Mouse (Mus musculus) gastrocnemius, postnatal 36 days (tissue): ENCODE measurements at regions not wholly inside any gene's neighbourhood (a gene's known extent, or its start where the extent isn't known, plus 50 kb on each side); places are given as distances from the start of the nearest gene placed in this dataset.
A peak's percentile ranks its signal among the peaks of the same experiment; 100 is the strongest.

Experiments
- DNase-seq, 2 experiments: peaks; one replicate each; pipeline ENCODE4 v3.0.0; 2022
- intact Hi-C: fragments of 180-260 bp; cut with DNase I; formaldehyde crosslinking; loops from one replicate; pipeline ENCODE4 v1.15.1; 2025

DNA sequence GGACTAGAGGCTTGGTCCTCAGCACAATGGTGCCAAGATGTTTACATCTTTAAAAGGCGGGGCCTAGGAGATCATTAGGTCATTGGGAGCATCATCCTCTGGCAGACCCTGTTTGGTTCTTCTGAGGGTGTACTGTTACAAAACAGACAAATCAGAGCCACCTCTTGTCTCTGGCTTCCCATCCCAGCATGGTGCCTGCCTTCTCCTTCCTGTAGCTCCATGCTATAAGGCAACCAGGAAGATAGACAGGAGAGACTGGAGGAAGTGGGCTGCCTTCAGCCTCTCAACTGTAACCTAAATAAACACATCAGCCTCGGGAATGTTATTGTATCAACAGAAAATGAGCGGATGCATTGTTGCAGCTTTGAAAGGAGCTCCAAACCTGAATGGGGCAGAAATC lies 529.8 kb upstream of the Gm765 start:
- intact Hi-C loops = no loop called here
- no peak for DNase-seq

DNA sequence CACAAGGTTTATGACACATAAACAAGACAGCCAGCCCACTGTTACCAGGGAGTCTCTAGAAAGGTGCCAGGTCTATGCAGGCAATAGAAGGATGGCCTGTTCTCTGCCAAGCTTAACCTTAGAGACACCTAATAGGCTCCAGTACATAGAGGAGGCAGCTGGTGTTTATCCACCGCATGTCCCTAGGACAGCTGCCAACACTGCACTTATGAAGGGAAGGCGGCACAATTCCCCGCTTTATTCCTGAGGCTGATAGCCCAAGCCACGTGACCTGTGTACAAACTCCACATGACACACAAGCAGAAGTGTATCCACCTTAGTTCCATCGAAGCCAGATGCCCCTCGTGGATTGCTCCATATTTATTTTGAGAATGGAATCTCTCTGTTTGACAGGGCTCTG lies 527.2 kb upstream of the Gm765 start:
- intact Hi-C loops = no loop called here
- DNase-seq = no peak

DNA sequence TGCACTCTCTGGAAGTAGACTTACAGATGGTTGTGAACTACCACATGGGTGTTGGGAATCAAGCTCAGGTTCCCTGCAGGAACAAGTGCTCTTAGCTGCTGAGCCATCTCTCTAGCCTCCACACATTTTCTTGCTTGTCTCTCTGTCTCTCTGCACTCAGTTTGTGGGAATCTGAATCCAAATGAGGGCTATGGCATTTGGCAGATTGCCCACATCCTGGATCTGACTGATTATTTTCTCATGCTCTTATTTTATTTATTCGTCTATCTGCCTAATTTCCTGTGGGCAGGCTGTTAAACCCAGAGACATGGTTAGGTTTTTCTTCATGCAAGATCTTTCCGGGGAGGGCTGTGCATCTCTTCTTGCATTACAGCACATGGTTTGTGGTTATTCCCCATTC lies 521.8 kb upstream of the Gm765 start:
- DNase-seq = no peak
- intact Hi-C loops = no loop called here

DNA sequence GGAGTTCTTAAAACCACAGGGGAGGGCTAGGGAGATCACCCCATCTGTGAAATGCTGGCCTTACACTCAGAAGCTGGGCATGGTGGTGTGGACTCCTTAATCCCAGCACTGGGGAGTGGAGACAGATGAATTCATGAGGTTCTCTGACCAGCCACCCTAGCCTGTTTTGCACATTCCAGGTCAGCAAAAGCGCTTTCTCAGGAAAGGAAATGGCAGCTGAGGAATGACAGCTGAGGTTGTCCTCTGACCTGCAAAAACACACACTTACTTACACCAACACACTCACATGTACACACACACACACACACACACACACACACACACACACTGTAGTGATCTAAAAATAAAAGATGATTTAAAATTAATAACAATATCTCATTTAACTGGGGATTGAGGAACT lies 513.4 kb upstream of the Gm765 start:
- DNase-seq = no peak
- intact Hi-C loops = no loop called here

DNA sequence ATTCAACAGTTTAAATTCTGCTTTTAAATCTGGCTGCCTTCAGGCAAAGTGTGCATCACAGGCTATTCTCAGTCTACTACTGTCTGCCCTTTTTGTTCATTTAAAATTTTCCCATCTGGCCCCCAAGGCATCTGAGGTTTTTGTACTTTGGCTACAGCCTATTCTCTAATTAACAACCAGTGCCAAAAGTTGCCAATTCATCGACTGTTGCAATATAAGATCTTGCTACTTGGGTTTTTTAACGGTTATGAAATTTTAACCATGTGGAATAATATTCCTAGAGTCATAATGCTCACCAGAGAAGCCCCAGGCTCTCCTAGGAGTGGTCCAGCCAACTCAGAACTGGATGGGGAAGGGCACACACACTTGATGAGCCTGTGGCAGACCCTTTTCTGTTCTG lies 508.4 kb upstream of the Gm765 start:
- intact Hi-C loops = no loop called here

DNA sequence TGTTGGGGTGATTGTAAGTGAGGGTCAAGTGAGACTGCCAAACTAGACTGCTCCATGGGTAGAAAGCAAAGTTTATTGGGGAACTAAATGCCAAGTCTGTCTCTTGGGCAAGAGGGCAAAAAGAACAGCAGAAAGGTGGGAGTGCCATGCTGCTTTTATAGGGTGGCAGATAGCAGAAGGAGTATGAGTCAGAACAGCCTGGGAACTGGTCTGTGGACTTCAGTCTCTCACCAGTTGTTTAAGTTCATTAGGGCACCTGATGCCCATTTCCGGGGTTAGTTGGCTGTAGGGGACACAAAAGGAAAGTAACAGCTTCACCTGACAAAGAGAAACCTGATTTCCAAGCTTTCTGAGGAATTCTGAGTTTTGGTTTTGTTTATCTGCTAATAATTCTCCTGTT lies 506.3 kb upstream of the Gm765 start:
- intact Hi-C loops = no loop called here
- DNase-seq = no peak

More for the DNA sequence above, 508.4 kb upstream of the Gm765 start:
- no peak for DNase-seq

DNA sequence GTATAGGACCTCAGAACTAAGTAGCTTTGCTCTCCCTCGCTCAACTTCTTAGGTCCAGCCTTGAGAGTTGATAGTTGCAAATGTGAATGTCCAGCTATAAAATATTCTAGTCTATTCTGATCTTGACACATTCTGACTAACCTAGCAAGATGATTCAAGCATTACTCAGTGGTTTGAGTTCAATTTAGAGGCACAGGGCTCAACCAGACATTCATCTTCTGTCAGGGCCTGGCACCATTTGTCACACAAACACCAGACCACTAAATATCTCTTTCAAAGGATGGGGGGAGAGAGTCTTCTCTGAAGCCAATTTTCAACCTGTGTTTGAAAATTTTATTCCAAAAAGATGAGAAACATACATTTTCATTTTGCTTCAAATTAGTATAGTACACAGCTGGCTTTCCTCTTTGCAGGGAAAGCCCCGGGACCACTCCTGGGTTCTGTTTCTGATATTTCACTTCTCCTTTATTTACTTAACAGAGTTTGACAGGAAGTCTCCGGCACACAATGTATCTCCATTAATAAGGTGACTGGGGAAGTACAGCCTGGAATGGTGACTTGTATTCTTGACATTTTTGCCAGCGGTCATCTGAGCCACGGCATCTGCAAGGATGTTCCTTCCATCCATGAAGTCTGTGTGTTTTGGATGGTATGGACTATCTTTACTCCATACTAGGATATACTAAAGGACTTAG lies 503.6 kb upstream of the Gm765 start:
- DNase-seq = no peak
- intact Hi-C loops = no loop called here

DNA sequence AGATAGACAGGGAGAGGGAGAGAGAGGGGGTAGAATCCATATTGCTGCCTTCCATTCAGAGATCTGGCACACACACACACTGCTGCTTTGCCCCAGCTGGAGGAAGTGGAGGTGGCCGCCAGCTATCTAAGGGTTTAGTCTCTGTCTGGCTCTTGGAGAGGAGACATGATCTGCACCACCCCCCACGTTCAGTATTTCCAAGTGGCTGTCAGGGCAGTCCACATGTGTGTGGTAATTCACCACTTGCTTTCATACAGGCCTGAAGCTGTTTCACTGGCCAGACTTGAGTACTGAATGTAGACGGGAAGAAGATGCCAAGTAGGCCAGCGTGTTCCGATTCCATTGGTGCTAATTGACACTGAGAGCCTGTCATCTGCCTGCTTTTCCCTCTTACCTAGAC lies 501.0 kb upstream of the Gm765 start:
- intact Hi-C loops = no loop called here
- peak in 1 of 2 experiments; percentile 30 for DNase-seq

DNA sequence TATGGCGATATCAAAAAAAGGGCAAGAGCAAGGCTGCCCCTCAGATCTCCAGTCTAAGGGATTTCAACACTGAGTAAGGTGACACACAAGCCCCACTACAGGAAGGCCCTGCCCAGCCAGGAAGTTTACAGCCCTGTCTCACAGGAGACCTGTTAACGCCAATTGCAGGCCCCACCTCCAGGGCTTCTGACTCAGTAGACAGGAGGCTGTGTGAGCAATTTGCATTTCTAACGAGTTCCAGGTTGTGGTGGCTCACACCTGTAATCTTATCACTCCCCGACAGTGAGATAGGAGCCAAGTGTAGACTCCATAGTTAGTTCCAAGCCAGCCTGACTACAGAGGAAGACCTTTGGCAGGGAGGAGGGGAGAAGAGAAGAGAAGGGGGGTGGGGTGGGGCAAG lies 500.4 kb upstream of the Gm765 start:
- no peak for DNase-seq
- intact Hi-C loops = no loop called here

DNA sequence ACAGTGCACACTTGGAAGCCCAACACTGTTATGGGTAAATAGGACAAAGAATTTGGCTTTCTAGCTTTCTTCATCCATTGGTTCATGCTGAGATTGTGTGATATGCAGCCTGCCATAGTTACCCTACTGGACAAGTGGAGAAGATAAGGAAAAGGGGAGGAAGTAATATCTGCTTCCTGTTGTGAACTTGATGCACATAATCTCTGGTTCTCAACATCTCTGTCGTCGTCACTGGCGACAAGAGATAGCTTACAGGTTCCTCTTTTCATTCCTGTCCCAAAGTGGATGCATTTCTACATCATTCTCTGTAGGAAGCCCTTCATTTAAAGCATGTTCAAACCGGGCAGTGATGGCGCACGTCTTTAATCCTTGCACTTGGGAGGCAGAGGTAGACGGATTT lies 491.4 kb upstream of the Gm765 start:
- intact Hi-C loops = no loop called here
- DNase-seq = no peak

DNA sequence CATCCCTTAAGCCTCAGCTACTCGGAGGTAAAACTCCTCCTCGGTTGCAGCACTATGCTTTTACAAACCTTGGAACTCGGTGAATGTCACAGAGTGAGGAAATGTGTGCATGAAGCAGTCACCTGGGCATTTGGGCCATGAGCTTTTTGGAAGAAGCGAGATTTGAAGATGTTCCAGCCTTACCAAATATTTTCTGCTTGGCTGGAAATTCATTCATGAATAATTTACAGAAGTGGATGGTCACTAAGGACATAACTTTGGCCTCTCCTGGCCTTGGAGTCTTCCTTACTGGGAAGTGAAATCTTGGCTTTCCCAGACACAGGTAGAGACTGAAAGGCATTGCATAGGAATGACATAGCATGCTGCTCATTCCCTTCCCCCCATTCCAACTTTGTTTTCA lies 487.6 kb upstream of the Gm765 start:
- intact Hi-C loops = no loop called here
- DNase-seq = no peak

DNA sequence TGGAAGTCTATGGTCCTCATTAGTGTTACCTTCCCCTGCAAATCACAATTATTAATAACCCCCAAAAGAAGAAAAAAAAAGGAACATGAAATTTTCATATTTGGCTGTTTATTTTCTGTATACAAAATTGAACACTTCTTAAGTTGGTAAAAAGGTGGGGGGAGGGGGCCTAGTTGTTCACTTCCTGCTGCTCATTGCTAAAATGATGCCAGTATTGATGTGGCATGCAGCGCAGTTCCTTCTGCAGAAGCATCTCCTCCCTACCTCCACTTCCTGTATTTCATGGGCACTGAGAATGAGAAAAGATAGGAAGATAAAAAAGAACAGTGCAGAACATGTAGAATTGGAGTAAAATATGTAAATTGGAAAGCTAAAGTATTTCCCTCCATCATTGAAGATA lies 465.5 kb upstream of the Gm765 start:
- intact Hi-C loops = no loop called here

DNA sequence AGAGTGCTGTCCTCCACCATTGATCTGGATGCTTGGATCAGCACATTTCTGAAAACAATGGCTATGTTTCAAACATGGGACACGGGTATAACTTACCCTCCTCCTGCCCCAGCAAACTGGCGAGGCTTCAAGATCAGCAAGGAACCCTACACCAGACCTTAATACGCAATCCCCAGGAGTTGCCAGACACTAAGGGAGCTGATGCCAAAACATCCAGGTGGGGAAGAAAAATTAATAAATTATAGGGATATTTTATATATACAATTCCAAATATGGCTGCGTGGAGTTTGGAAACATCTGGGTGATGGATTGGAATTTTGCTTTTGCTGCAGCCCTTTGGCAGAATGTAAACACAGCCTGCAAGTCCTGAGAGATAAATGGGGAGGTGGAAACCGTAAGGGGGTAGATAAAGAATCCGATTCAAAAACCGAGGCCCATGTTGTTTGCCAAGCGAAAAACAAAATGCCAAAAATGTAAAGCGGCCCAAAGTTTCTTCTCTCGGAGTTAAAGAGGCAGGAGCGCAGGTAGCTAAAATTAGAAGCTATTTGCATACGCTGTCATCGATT lies 460.9 kb upstream of the Gm765 start:
- intact Hi-C loops = no loop called here

More for the DNA sequence above, 465.5 kb upstream of the Gm765 start:
- DNase-seq = no peak

DNA sequence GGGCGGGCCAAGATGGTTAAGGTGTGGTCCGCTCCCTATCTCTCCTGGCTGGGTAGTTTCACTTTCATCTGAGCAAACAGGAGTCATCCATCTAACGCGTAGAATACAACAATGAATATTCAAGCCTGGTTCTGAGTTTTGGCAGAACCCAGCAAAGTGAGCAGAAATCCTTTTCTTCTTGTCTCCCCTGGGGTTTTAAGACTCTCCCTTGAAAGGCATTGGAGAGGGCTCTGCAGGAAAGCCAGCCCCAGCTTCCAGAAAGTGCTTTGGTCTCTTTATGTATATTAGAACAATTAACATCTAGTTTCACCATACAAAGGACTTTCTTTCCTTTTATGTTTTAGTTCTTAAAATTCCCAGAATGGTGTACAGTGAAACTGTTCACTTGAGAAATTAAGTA lies 458.5 kb upstream of the Gm765 start:
- DNase-seq = no peak
- intact Hi-C loops = no loop called here

More for the DNA sequence above, 460.9 kb upstream of the Gm765 start:
- no peak for DNase-seq

DNA sequence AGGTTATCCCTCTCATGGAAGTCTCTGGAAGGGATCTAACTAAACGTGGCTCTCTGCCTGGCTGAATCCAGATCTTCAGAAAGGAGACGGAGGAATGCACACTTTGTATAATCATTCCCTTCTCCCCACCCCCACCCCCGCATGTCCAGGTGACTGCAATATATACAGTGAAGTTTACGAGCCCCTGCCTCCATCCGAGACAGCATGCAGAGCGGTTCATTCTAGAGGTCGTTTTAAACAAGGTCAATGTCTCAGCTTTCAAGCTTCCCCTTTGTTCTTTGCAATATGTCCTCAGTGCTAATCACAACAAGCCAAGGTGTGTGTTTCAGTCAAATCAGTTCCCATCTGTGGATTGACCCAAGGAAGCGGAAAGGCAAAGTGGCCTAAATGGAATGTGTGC lies 457.5 kb upstream of the Gm765 start:
- intact Hi-C loops = no loop called here

DNA sequence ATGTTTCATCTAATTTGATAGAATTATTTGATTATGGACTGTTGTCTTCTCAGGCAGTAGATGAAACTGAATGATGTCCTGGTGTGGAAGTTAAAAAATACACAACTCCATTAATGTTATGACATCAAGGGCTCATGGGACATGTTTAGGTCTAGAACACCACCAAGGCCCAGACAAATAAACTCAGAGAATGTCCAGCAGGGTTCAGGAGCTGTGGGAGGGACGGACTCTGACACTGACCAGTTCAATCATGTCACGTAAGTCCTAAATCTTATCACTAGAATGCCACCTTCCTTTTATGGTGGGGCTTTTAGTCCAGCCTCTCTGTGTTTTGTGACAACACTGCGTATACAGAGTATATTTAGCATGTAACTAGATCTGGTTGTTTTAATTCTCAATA lies 455.2 kb upstream of the Gm765 start:
- no peak for DNase-seq
- intact Hi-C loops = no loop called here

More for the DNA sequence above, 457.5 kb upstream of the Gm765 start:
- DNase-seq = no peak

DNA sequence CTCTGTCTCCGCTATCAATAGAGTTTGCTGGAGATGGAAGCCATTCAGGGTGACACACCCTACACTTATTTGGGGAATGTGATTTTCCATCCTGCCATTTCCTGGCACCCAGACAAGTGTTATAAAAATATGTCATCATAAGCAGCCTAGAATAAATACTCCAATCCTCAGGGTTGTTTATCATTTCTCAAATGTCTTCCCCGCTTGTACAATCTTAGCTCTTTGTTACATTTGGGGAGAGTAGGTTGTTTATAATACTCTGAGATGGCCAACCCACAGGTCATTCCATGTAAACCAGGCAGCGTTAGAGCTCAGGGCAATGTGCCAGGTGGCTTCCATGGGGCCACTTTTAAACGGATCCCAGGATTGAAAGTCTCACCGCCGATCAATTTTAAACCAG lies 454.8 kb upstream of the Gm765 start:
- DNase-seq = no peak
- intact Hi-C loops = no loop called here

DNA sequence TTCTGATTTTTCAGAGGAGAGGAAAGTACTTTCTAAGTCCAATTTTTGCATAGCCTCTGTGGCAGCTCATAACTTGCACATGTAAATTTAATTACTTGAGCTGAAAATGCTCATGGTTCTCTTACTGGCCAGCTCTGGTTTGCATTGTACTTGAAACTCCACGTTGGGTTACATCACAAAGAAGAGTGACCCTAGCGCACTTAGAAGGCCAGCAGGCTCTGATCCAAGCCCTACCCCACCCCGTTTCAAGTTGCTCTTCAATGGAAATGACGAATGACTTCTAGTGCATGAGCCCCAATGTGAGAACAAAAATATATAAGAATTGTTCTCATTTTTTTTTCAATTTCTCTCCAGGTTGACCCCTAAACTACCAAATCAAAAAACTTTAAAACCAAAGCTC lies 454.1 kb upstream of the Gm765 start:
- intact Hi-C loops = no loop called here

DNA sequence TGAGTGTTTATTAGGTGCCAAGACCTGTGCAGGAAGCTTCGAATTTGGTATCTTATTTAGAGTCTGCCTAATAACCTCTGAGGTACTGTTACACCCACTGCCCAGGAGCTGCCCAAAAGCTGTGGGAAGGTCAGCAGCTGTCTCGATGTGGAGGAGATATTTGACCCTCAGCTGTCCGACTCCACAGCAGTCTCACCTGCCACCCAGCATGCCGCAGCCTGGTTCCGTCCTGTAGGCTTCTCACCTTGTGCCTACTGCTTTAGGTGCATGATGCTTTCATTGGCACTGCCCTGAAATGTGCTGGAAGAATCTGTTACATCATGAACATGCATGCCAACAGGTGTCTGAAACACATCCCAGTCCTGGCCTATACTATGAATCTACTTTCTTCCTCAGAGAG lies 444.9 kb upstream of the Gm765 start:
- intact Hi-C loops = no loop called here
- no peak for DNase-seq

More for the DNA sequence above, 454.1 kb upstream of the Gm765 start:
- DNase-seq = no peak

DNA sequence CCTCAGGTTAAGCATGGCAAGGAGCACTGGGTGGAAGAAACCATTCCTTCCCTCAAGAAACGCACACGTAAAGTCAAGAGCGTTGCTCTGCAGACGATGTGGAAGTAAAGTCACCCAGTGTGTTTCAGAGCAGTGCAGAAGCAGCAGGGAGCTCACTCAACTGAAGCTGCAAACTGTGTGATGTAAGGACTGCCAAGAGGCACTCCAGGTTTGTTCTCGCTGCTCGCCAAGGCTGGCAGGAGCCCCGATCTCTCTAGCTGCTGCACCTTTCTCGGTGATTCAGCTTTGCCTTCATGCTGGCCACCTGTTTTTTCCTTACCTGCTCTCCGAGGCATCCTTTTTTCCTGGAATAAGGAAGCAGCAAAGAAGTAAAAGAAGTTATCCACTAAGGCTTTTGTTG lies 439.5 kb upstream of the Gm765 start:
- peak in 1 of 2 experiments; percentile 12 for DNase-seq
- intact Hi-C loops = no loop called here

DNA sequence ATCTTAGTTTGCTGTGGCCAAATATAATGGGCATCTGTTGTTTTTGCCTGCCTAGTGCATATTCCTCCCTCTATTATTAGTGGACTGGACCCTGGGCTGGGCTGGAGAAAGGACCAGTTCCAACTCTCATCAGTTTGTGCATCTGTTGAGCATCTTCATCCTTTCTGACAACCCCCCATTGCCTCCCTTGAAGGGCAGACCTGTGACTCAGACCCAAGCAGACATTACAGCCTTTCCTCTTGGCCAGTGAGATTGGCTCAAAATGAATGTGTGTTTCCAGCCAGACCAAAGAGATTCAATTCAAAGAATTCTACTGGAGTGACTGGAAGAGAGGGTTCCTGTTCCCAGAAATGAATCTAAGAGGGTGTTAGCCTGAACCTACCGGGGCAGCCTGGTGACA lies 433.2 kb upstream of the Gm765 start:
- no peak for DNase-seq
- intact Hi-C loops = no loop called here

DNA sequence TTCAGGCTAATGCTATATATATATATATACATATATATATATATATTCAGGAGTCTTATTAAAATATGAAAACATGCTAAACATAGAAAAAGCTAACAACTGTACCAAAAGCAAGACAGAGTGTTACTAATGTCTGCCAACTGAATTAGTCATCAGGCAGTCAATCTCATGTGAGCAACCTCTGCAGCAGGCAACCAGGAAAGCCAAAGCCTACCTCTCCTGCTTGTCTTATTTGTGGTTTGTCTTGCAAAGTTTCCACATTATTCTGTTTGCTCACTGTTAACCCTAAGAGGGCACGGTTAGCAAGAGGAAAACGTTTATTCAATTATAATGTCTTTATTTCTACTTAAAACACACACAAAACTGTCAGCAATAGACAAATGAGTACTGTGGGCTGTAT lies 427.4 kb upstream of the Gm765 start:
- intact Hi-C loops = no loop called here
- DNase-seq = no peak

DNA sequence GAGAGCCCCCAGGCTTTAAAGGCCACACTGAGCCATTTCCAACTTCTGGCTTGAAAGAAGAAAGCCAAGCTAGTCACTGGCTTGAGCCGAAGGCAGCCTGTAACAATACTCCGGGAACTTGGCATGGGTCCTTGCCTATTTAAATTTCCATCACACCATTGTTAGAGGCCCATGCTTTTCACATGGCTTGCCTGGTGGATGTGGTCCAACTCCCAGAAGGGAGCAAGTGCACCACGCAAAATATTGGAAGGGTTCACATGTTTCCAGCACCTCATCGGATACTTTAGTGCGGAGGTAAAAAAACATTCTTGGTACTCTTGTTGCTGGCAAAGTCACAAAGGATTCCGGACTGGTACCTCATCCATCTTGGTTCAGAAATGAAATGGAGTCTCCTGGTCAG lies 426.8 kb upstream of the Gm765 start:
- DNase-seq = no peak
- intact Hi-C loops = no loop called here
